Mouse (Mus musculus) G1E (cell line): ENCODE data around the gene Fgfr3.

ENCODE experiments used
- CTCF ChIP-seq: IDR thresholded peaks from 2 replicates; pipeline ENCODE4 v1.5.1; 2012; ENCODE audit warnings: low read depth, low read length, inconsistent platforms, mixed read lengths
- GATA1 ChIP-seq: IDR thresholded peaks from 2 replicates; pipeline ENCODE4 v1.6.1; 2012; ENCODE audit warnings: borderline replicate concordance, low read length, inconsistent platforms, mixed read lengths

- TF ChIP-seq GATA1 (no peak), CTCF (no peak)
Observed at GRCm38 (mm10) chr5:33712550-33712949, 8.9 kb upstream of the Fgfr3 start.
